11 mouse cellular contexts compared by ENCODE assay signal in the genomic region with DNA sequence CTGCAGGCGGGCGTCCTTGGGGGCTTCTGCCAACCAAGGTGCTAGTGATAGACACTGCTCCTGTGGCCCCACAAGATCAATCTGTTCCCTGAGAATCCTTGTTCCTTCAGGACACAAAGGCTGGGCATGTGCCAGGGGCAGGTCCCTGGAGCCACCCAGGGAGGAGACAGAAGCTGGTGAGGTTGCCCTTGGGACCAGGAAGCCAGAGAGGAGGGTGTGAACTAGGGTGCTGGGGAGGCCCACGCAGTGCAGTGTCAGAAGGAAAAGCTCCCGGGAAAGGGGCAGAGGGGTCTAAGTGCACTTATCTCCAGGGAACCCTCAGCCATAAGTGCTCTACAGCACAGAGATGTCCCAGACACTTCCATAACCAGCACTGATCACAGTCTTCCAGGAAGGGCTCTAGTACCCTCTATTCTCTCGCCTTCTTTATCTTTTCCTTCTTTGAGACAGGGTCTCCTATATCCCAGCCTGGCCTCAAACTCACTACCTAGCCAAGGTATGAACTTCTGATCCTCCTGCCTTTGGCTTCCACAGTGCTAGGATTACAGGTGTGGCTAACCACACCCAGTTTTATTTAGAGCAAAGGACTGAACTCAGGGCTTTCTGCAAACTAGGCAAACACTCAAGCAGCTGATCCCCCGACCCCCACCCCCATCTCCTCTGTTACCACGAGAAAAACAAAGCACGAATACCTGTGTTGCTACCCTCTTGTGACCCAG.
DNase-seq lines count a peak whose midpoint lies in the region; ATAC-seq and TF ChIP-seq lines count a peak whose summit lies in the region.
"Had no signal": no experiment of that assay in that cellular context is flagged by ENCODE, and none has a peak within 500 bp of the region (broad histone marks: within the 10 kb centered on the region; RNA-seq: fewer than 3 reads in every experiment).

No protein-coding gene starts in this region.

- H3K36me3 ChIP-seq in hindbrain, embryonic 12.5 days, result peaks cover 22% of the 10 kb centered on the region
- peaks cover 15% of the 10 kb centered on the region for H3K36me3 ChIP-seq in hindbrain, postnatal 0 days (ENCODE audit: insufficient read depth, low read length)
- H3K36me3 ChIP-seq in forebrain, embryonic 13.5 days (ENCODE audit: poor library complexity, severe bottlenecking), result peaks cover 13% of the 10 kb centered on the region; the same call in 1 of the 2 replicates
- peaks cover 23% of the 10 kb centered on the region for H3K36me3 ChIP-seq in midbrain, embryonic 14.5 days (ENCODE audit: control insufficient read depth, insufficient read depth, low read length)

- peaks cover 36% of the 10 kb centered on the region for H3K4me1 ChIP-seq in hindbrain, embryonic 12.5 days
- H3K4me1 ChIP-seq in hindbrain, postnatal 0 days (ENCODE audit: insufficient read depth, low read length), result peaks cover 19% of the 10 kb centered on the region
- peaks cover 38% of the 10 kb centered on the region for H3K4me1 ChIP-seq in forebrain, embryonic 13.5 days
- peaks cover 23% of the 10 kb centered on the region for H3K4me1 ChIP-seq in midbrain, embryonic 14.5 days (ENCODE audit: control insufficient read depth, insufficient read depth, low read length)

- no peak for TF ChIP-seq CTCF in hindbrain, postnatal 0 days (IDR thresholded peaks at IDR 0.05; ENCODE audit: low read depth)

- no peak overlapping the region for H3K4me2 ChIP-seq in hindbrain, embryonic 12.5 days (replicated peaks)
- H3K4me2 ChIP-seq in hindbrain, postnatal 0 days (ENCODE audit: low read depth, low read length), result no peak overlapping the region
- H3K4me2 ChIP-seq in forebrain, embryonic 13.5 days, result no peak overlapping the region
- H3K4me2 ChIP-seq in midbrain, embryonic 14.5 days (ENCODE audit: low read length), result no peak overlapping the region

- peak overlapping the region; percentile 53; the same call in 1 of the 2 replicates for H3K27ac ChIP-seq in hindbrain, embryonic 12.5 days
- H3K27ac ChIP-seq in hindbrain, postnatal 0 days, result no peak overlapping the region
- peak overlapping the region; percentile 57 for H3K27ac ChIP-seq in forebrain, embryonic 13.5 days
- peak overlapping the region; percentile 54 for H3K27ac ChIP-seq in midbrain, embryonic 14.5 days (replicated peaks; ENCODE audit: low read depth, low read length)

- H3K9me3 ChIP-seq in hindbrain, embryonic 12.5 days (replicated peaks), result no peaks in the 10 kb centered on the region
- no peaks in the 10 kb centered on the region for H3K9me3 ChIP-seq in hindbrain, postnatal 0 days (ENCODE audit: low read length)
- no peaks in the 10 kb centered on the region for H3K9me3 ChIP-seq in forebrain, embryonic 13.5 days (replicated peaks)
- H3K9me3 ChIP-seq in midbrain, embryonic 14.5 days (ENCODE audit: control insufficient read depth, low read length), result no peaks in the 10 kb centered on the region

- ATAC-seq in hindbrain, embryonic 12.5 days (ENCODE audit: low FRiP score), result no peak
- no peak for ATAC-seq in hindbrain, postnatal 0 days
- ATAC-seq in forebrain, embryonic 13.5 days, result no peak
- ATAC-seq in midbrain, embryonic 14.5 days (ENCODE audit: low FRiP score, low TSS enrichment), result no peak

- H3K9ac ChIP-seq in hindbrain, embryonic 12.5 days, result no peak overlapping the region
- no peak overlapping the region for H3K9ac ChIP-seq in hindbrain, postnatal 0 days (replicated peaks; ENCODE audit: low read length)
- H3K9ac ChIP-seq in forebrain, embryonic 13.5 days, result peak overlapping the region; percentile 2; the same call in 1 of the 2 replicates
- H3K9ac ChIP-seq in midbrain, embryonic 14.5 days (replicated peaks; ENCODE audit: low read length), result no peak overlapping the region

- 68% methylated on average over 8 of the region's 8 CpGs for WGBS in hindbrain, embryonic 12.5 days
- 65% methylated on average over 8 of the region's 8 CpGs for WGBS in hindbrain, postnatal 0 days
- 71% methylated on average over 8 of the region's 8 CpGs for WGBS in forebrain, embryonic 13.5 days
- WGBS in midbrain, embryonic 14.5 days, result 77% methylated on average over 8 of the region's 8 CpGs

- no peaks in the 10 kb centered on the region for H3K27me3 ChIP-seq in hindbrain, embryonic 12.5 days
- H3K27me3 ChIP-seq in hindbrain, postnatal 0 days (ENCODE audit: insufficient read depth, low read length), result no peaks in the 10 kb centered on the region
- no peaks in the 10 kb centered on the region for H3K27me3 ChIP-seq in forebrain, embryonic 13.5 days
- H3K27me3 ChIP-seq in midbrain, embryonic 14.5 days (ENCODE audit: control insufficient read depth, insufficient read depth, low read length), result no peaks in the 10 kb centered on the region

- no peak for DNase-seq in hindbrain, postnatal 0 days (ENCODE audit: low spot score)
- DNase-seq in ES-CJ7 (ENCODE audit: low read depth, low spot score), result peak; percentile 50
- no peak for DNase-seq in midbrain, embryonic 14.5 days
- DNase-seq in spleen, adult 18-20 months, result no peak
- no peak for DNase-seq in spleen, postnatal 14 days (ENCODE audit: low spot score in 2 of 2)
- no peak for DNase-seq in spleen, postnatal 36 days (ENCODE audit: low spot score in 2 of 2)
- DNase-seq: adrenal gland, postnatal 10 days; cerebellum, adult 8-10 months; thymus, postnatal 25 days had no signal

- no peak overlapping the region for H3K4me3 ChIP-seq in hindbrain, embryonic 12.5 days
- H3K4me3 ChIP-seq in hindbrain, postnatal 0 days (ENCODE audit: low read length), result no peak overlapping the region
- no peak overlapping the region for H3K4me3 ChIP-seq in forebrain, embryonic 13.5 days
- H3K4me3 ChIP-seq in midbrain, embryonic 14.5 days (replicated peaks; ENCODE audit: low read depth, low read length), result no peak overlapping the region
